Mouse (Mus musculus): ENCODE measurements around the gene H2-T24.
"Not testable (repeated sequence)": the region's sequence is repeated elsewhere in the genome, so short reads cannot be mapped to it uniquely, and the experiment has no call there.

Gene H2-T24

GRCm38 (mm10) chr17:36023710-36024654 is 3.6 kb upstream of the H2-T24 start:
- DNase-seq (ENCODE audit: low read depth, low spot score): no peak

GRCm38 (mm10) chr17:36022922-36023321 is 2.6 kb upstream of the H2-T24 start:
- DNase-seq (ENCODE audit: low read depth, low spot score): no peak

- no peak for DNase-seq (ENCODE audit: low read depth, low spot score)
Measured at GRCm38 (mm10) chr17:36022098-36022497, 1.7 kb upstream of the H2-T24 start.

- DNase-seq (ENCODE audit: low read depth, low spot score): no peak
Measured at GRCm38 (mm10) chr17:36021309-36021708, 949 bp upstream of the H2-T24 start.

GRCm38 (mm10) chr17:36019519-36019918 is 841 bp downstream of the H2-T24 start:
- DNase-seq (ENCODE audit: low read depth, low spot score): no peak

- DNase-seq (ENCODE audit: low read depth, low spot score): no peak
Measured at GRCm38 (mm10) chr17:36018979-36019378, 1.4 kb downstream of the H2-T24 start.

GRCm38 (mm10) chr17:36017046-36017445 is 3.3 kb downstream of the H2-T24 start:
- DNase-seq (ENCODE audit: low read depth, low spot score): no peak

- DNase-seq (ENCODE audit: low read depth, low spot score): no peak
Measured at GRCm38 (mm10) chr17:36014977-36015376, 5.4 kb downstream of the H2-T24 start.

GRCm38 (mm10) chr17:36004409-36004808 is 16.0 kb downstream of the H2-T24 start:
- DNase-seq (ENCODE audit: low read depth, low spot score): not testable (repeated sequence)

GRCm38 (mm10) chr17:36003331-36003730 is 17.0 kb downstream of the H2-T24 start:
- DNase-seq (ENCODE audit: low read depth, low spot score): no peak

GRCm38 (mm10) chr17:36001966-36002365 is 18.4 kb downstream of the H2-T24 start:
- peak; percentile 66 for DNase-seq (ENCODE audit: low read depth, low spot score)

- DNase-seq (ENCODE audit: low read depth, low spot score): no peak
Measured at GRCm38 (mm10) chr17:36001121-36001897, 19.1 kb downstream of the H2-T24 start.

- DNase-seq (ENCODE audit: low read depth, low spot score): no peak
Measured at GRCm38 (mm10) chr17:36000349-36000748, 20.0 kb downstream of the H2-T24 start.

GRCm38 (mm10) chr17:35999356-35999755 is 21.0 kb downstream of the H2-T24 start:
- DNase-seq (ENCODE audit: low read depth, low spot score): no peak

- no peak for DNase-seq (ENCODE audit: low read depth, low spot score)
Measured at GRCm38 (mm10) chr17:35998545-35999305, 21.6 kb downstream of the H2-T24 start.

GRCm38 (mm10) chr17:35997713-35998510 is 22.4 kb downstream of the H2-T24 start:
- peak; percentile 73 for DNase-seq (ENCODE audit: low read depth, low spot score)

GRCm38 (mm10) chr17:35996949-35997348 is 23.4 kb downstream of the H2-T24 start:
- DNase-seq (ENCODE audit: low read depth, low spot score): peak; percentile 98

GRCm38 (mm10) chr17:35994879-35995240 is 25.5 kb downstream of the H2-T24 start:
- DNase-seq (ENCODE audit: low read depth, low spot score): no peak

GRCm38 (mm10) chr17:35994175-35994878 is 26.0 kb downstream of the H2-T24 start:
- peak; percentile 81 for DNase-seq (ENCODE audit: low read depth, low spot score)

GRCm38 (mm10) chr17:35993675-35994074 is 26.7 kb downstream of the H2-T24 start:
- DNase-seq (ENCODE audit: low read depth, low spot score): peak; percentile 90

All from ZHBTc4 (cell line).